Mouse (Mus musculus) midbrain, embryonic 12.5 days (tissue): ENCODE measurements around the gene Dnajc27. TPM values are rescaled to one million over a fixed set of nuclear protein-coding genes. Genes with fewer than 3 reads are reported as not detected.

Experiments used
- ATAC-seq: fragments of 200-750 bp; cut with Nextera tagmentation; 2 replicates; pipeline ENCODE4 v1.8.0; 2017; ENCODE audit warnings: low read depth, moderate TSS enrichment, moderate library complexity; ENCODE audit not compliant: low FRiP score
- H3K27ac ChIP-seq: fragments of 300-500 bp; sonication (generic); replicated peaks from 2 replicates; pipeline ENCODE4 v1.5.1; 2016; ENCODE audit warnings: mild to moderate bottlenecking
- H3K27me3 ChIP-seq: fragments of 300-500 bp; sonication (generic); 2 replicates; pipeline ENCODE4 v1.6.1; 2016; ENCODE audit warnings: mild to moderate bottlenecking
- H3K36me3 ChIP-seq: fragments of 300-500 bp; sonication (generic); 2 replicates; pipeline ENCODE4 v1.6.1; 2016
- H3K4me1 ChIP-seq: fragments of 300-500 bp; sonication (generic); 2 replicates; pipeline ENCODE4 v1.6.1; 2016
- H3K4me2 ChIP-seq: fragments of 300-500 bp; sonication (generic); replicated peaks from 2 replicates; pipeline ENCODE4 v1.6.1; 2016; ENCODE audit warnings: mild to moderate bottlenecking, moderate library complexity
- H3K4me3 ChIP-seq: fragments of 300-500 bp; sonication (generic); 2 replicates; pipeline ENCODE4 v1.5.1; 2016; ENCODE audit warnings: mild to moderate bottlenecking
- H3K9ac ChIP-seq: fragments of 300-500 bp; sonication (generic); replicated peaks from 2 replicates; pipeline ENCODE4 v1.6.1; 2016; ENCODE audit warnings: mild to moderate bottlenecking, moderate library complexity
- H3K9me3 ChIP-seq: fragments of 300-500 bp; sonication (generic); 2 replicates; pipeline ENCODE4 v1.6.1; 2016; ENCODE audit warnings: mild to moderate bottlenecking
- WGBS: fragments of 180-500 bp; shearing (Covaris S2); methylation state at CpG from one replicate; pipeline ENCODE4 v1.1.7; 2016; 5-methylcytosine and 5-hydroxymethylcytosine counted together
- polyA plus RNA-seq: library from polyadenylated mRNA; unstranded; fragments of >200 nt; fragmentation: Nextera tagmentation; extraction: Ambion mirVana; gene quantifications from 2 replicates; pipeline ENCODE4 v1.2.1, GENCODE M21; 2016

Gene Dnajc27
- 14.0 and 14.2 TPM in 2 replicates for polyA plus RNA-seq

DNA sequence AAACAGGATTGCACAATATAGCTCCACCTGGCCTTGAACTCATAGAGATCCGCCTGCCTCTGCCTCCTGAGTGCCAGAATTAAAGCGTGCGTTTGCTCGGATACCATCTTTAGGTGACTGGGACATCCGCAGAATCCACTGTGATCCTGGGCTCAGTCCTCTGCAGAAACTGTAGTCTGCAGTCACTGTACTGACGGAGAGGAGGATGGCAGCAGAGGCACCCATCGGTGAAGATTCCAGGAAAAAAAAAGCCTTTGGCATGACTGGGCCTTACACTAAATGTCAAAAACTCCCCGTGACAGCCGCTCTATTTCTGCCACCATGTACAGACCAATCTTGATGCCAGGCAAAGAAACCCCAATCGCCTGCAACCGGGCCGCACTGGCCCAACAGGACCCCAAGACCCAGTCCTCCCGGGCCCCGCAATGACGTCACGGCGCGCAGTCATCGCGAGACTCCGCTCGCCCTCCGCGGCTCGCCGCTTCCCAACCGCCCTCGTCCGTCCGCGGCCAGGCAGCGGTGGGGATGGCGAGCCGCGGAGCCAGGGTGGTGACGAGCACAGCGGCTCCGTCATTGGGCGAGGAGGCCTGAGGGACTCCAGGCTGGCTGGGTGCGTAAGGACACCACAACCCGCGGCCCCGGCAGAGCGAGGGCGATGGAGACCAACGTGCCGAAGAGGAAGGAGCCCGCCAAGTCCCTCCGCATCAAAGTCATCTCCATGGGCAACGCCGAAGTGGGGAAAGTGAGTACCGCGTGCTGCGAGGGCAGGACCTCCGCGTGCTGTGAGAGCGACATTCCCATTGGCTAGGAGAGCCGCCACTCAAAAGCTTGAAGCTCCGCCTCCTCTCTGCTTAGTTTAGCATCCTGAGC, at the start of gene Dnajc27:
Dnajc27 (plus strand) TSS at position 452 of the 870 bp plus-strand sequence.
- 5% methylated on average over 59 of the region's 59 CpGs for WGBS
- peak; percentile 98 for ATAC-seq
- Histone ChIP-seq H3K4me3 (peak within 1 kb of the TSS; percentile 61), H3K9ac (peak within 1 kb of the TSS; percentile 66), H3K36me3 (peaks cover 15% of the 10 kb centered on the region), H3K27ac (peak within 1 kb of the TSS; percentile 96), H3K4me2 (peak within 1 kb of the TSS; percentile 60), H3K9me3 (no peaks in the 10 kb centered on the region), H3K4me1 (peaks cover 15% of the 10 kb centered on the region), H3K27me3 (no peaks in the 10 kb centered on the region)

DNA sequence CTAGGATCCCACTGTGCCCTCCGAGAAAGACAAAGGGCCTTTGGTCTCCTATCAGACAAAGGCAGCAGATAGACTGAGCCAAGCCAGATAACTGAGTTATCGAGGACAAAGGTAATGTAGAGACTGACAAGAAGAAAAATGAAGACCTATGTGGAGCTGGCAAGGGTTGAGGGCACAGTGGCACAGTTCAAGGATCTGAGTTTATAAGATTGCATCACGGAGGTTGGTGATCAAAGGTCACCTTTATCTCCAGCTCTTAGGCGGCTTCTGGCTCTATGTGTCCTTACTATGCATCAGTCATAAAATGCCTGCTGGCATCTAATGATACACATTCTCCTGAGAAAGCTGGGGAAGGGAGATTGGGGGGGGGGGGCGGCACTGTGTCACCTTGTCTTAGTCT, 46.2 kb upstream of the Dnajc27 start:
- Histone ChIP-seq H3K36me3 (0 out of 2 replicates have a peak, but pooled peaks cover 3% of the 10 kb centered on the region), H3K4me2 (no peak overlapping the region), H3K27ac (no peak overlapping the region), H3K4me1 (peaks cover 16% of the 10 kb centered on the region), H3K9me3 (no peaks in the 10 kb centered on the region), H3K9ac (no peak overlapping the region), H3K4me3 (no peak overlapping the region), H3K27me3 (peaks cover 9% of the 10 kb centered on the region; the same call in 1 of the 2 replicates)
- WGBS, result 95% methylated on average over 5 of the region's 5 CpGs
- ATAC-seq, result no peak

DNA sequence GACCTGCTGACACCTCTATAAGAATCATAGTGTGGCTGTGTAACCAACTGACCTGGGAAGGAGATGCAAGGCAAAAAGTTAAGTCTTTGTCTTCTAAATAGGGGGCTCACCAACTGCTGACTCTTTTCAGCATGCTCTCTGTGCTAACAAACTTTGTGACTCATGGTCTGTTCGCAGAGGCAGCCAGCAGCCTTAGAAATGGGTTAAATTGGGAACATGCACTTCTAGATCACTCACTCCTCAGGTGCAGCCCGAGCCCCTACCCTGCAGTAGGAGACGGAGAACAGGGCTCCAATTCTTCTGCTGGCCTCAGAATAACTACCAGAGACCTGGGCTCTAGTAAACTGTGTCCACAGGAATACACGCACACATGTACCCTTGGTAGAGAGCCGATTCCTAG, 44.9 kb upstream of the Dnajc27 start:
- peak overlapping the region; percentile 81 for H3K9ac ChIP-seq
- H3K4me3 ChIP-seq, result peak overlapping the region; percentile 79
- ATAC-seq, result no peak
- WGBS, result 27% methylated on average over 5 of the region's 5 CpGs
- H3K36me3 ChIP-seq, result 0 out of 2 replicates have a peak, but pooled peaks cover 3% of the 10 kb centered on the region
- H3K4me1 ChIP-seq, result peaks cover 19% of the 10 kb centered on the region
- H3K27me3 ChIP-seq, result peaks cover 11% of the 10 kb centered on the region; the same call in 1 of the 2 replicates
- H3K9me3 ChIP-seq, result no peaks in the 10 kb centered on the region
- peak overlapping the region; percentile 67 for H3K4me2 ChIP-seq
- H3K27ac ChIP-seq, result no peak overlapping the region

DNA sequence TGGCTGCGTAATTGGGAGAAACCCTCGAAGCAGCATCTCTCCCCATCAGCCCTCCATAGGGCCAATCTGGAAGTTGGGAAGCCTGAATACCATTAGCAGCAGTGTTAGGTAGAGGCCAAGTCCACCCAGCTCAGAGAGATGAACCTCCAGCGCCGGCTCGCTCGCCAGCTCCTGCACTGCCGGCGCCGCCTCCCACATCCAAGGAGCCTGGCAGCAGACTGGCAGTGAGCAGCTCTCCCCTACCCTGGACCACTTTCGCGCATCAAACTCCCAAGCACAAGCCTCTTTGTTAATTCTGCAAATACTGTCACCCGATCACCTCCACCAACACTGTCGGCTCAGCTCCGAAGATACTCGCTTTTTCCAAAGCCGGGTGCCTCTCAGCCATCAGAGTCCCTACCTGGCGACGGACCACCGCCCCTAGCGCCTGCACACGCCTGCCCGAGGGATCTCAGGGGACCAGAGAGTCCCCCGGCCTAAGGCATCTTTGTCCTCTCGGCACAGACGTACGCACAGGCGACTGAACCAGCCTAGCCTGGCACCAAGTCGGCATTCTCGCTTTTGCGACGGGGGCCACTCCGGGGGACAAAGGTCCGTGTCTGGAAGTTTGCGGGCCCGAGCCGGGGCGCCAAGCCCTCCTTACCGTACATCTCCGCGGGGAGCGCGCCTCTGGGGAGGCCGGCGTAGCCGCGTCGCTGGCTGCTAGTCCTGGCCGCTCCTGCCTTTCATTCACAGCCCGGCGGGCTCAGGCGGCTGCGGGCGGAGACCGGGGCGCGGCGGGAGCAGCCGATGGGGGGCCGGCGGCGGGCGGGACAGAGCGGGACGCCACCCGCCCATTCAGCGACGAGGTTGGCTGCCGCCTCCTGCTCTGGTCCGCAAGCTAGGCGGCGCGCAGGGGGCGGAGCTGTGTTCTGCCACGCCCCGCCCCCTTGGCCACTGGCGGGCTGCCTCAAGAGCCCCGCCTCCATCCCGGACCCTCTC, 44.0 kb upstream of the Dnajc27 start, which contains the start of gene Efr3b:
Efr3b (minus strand) TSS at position 855 of the 981 bp plus-strand sequence.
- peaks cover 11% of the 10 kb centered on the region; the same call in 1 of the 2 replicates for H3K27me3 ChIP-seq
- peak; percentile 94 for ATAC-seq
- peak within 1 kb of the TSS; percentile 79 for H3K4me3 ChIP-seq
- no peaks in the 10 kb centered on the region for H3K9me3 ChIP-seq
- whole genome bisulfite sequencing, result 1% methylated on average over 75 of the region's 78 CpGs
- 0 out of 2 replicates have a peak, but pooled peaks cover 3% of the 10 kb centered on the region for H3K36me3 ChIP-seq
- peak within 1 kb of the TSS; percentile 81 for H3K9ac ChIP-seq
- H3K4me2 ChIP-seq, result peak within 1 kb of the TSS; percentile 67
- peak within 1 kb of the TSS; percentile 77 for H3K27ac ChIP-seq
- H3K4me1 ChIP-seq, result peaks cover 19% of the 10 kb centered on the region

DNA sequence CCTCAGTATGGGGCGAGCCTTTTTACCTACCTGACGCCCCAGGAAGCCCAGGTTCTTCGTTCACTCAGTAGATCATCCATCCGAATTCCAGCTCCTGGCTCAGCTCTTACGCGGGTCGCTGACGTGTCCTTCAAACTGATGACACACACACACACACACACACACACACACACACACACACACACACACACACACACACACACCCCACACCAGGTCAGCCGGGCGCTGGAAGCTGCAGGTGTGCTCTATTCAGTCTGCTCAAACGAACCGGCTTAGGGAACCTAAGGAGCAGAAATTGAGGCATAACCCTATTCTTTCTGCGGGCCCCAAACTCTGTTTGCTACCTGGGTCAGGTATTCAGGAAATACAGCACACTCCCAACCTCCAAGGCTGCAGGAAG, 43.3 kb upstream of the Dnajc27 start:
- peaks cover 11% of the 10 kb centered on the region; the same call in 1 of the 2 replicates for H3K27me3 ChIP-seq
- 3% methylated on average over 12 of the region's 13 CpGs for WGBS
- ATAC-seq, result no peak
- peak overlapping the region; percentile 81 for H3K9ac ChIP-seq
- 0 out of 2 replicates have a peak, but pooled peaks cover 3% of the 10 kb centered on the region for H3K36me3 ChIP-seq
- H3K4me2 ChIP-seq, result peak overlapping the region; percentile 67
- H3K4me3 ChIP-seq, result peak overlapping the region; percentile 79
- H3K27ac ChIP-seq, result no peak overlapping the region
- H3K9me3 ChIP-seq, result no peaks in the 10 kb centered on the region
- H3K4me1 ChIP-seq, result peaks cover 19% of the 10 kb centered on the region

DNA sequence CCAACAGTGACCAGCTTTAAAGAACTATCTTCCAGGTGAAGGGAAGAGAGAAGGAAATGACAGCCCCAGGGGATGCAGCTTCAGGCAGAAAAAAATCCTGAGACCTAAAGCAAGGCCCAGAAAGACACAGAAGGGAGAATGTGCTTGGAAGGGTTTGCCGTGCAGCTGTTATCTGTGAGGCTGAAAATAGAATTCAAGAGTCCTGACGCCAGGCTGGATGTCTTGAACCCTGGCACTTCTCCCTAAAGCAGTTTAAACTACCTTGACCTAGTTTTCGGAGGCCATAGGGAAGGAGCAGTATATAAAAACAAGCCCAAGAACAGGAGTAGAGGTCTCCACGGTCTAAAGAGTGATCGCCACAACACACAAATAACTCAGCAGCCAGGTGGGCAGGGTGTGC, 40.0 kb upstream of the Dnajc27 start:
- Histone ChIP-seq H3K9me3 (no peaks in the 10 kb centered on the region), H3K4me1 (peaks cover 9% of the 10 kb centered on the region), H3K4me2 (no peak overlapping the region), H3K4me3 (no peak overlapping the region), H3K36me3 (no peaks in the 10 kb centered on the region), H3K27ac (0 out of 2 replicates have a peak overlapping the region, but pooled peaks have one; percentile 12), H3K9ac (no peak overlapping the region), H3K27me3 (peaks cover 11% of the 10 kb centered on the region; the same call in 1 of the 2 replicates)
- WGBS, result 74% methylated on average over 5 of the region's 5 CpGs
- no peak for ATAC-seq

DNA sequence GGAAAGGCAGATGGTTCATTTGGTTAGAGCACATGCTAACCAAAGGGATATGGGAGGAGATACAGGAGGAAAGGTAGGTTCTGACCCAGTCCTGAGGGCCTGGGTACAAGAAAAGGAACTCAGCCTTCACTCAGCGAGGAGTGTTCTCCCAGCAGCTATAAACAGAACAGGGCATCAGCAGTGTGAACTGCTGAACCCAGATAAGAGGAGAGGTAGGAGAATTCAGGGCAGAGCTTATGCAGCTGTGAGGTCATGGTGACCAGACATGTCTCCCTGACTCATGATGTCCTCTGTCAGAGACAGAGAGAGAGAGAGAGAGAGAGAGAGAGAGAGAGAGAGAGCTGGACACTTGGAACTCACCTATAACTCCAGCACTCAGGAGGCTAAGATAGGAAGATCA, 36.4 kb upstream of the Dnajc27 start:
- WGBS, result 86% methylated on average over 1 of the region's 1 CpGs
- no peaks in the 10 kb centered on the region for H3K9me3 ChIP-seq
- no peak overlapping the region for H3K9ac ChIP-seq
- 0 out of 2 replicates have a peak, but pooled peaks cover 3% of the 10 kb centered on the region for H3K27me3 ChIP-seq
- no peak overlapping the region for H3K4me3 ChIP-seq
- no peak for ATAC-seq
- 0 out of 2 replicates have a peak, but pooled peaks cover 3% of the 10 kb centered on the region for H3K4me1 ChIP-seq
- H3K36me3 ChIP-seq, result no peaks in the 10 kb centered on the region
- no peak overlapping the region for H3K4me2 ChIP-seq
- H3K27ac ChIP-seq, result no peak overlapping the region

DNA sequence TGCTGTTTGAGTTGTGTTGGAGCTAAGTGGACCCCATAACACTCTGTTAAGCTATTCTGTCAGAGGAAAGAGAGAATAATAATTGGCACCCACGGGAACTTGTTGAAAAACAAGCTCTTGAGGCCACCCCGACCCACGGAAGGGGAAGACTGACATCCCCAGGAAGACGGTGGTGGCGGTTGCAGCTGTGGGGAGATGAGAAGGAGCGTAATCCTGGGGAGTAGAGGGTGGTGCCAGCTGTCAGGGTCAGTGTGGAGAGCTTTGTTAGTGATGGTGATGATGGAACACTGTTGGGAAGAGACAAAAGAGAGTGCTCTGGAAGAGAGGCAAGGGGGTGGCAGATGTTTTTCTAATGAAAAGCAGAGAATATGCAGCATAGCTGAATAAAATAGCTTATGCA, 34.4 kb upstream of the Dnajc27 start:
- 55% methylated on average over 6 of the region's 6 CpGs for WGBS
- no peak overlapping the region for H3K4me3 ChIP-seq
- no peak overlapping the region for H3K4me2 ChIP-seq

DNA sequence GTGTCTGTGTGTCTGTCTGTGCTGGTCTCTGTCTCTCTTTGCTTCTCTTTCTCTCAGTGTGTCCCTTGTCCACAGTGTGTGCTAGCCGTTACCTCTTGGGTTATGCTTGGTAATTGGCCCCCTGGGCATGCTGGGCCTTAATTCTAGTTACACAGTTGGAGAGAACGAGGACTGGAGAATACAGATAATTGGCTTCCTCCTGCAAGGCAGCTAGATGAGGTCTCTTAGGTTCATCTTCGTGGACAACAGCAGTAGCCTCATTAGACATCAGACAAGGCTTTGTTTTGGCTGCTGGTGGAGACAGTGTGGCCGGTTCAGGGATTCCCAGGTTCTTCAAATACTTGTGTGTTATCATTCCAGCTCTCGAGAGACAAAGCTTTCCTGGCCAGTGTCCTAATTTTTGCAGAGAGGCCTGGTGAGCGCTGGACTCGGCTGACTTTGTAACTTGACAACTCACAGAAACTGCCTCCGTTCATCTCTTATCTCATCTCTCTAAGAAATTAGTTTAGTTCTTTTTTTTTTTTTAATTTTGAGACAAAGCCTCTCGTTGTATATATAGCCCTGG, 31.4 kb upstream of the Dnajc27 start:
- 65% methylated on average over 9 of the region's 9 CpGs for WGBS
- H3K27ac ChIP-seq, result no peak overlapping the region
- H3K9ac ChIP-seq, result no peak overlapping the region
- H3K4me3 ChIP-seq, result no peak overlapping the region
- no peak for ATAC-seq
- H3K4me1 ChIP-seq, result no peaks in the 10 kb centered on the region
- H3K27me3 ChIP-seq, result no peaks in the 10 kb centered on the region
- no peaks in the 10 kb centered on the region for H3K36me3 ChIP-seq
- no peaks in the 10 kb centered on the region for H3K9me3 ChIP-seq
- no peak overlapping the region for H3K4me2 ChIP-seq

More for the DNA sequence above, 34.4 kb upstream of the Dnajc27 start:
- Histone ChIP-seq H3K9ac (no peak overlapping the region), H3K9me3 (no peaks in the 10 kb centered on the region), H3K36me3 (no peaks in the 10 kb centered on the region), H3K4me1 (no peaks in the 10 kb centered on the region), H3K27ac (no peak overlapping the region), H3K27me3 (no peaks in the 10 kb centered on the region)
- no peak for ATAC-seq

DNA sequence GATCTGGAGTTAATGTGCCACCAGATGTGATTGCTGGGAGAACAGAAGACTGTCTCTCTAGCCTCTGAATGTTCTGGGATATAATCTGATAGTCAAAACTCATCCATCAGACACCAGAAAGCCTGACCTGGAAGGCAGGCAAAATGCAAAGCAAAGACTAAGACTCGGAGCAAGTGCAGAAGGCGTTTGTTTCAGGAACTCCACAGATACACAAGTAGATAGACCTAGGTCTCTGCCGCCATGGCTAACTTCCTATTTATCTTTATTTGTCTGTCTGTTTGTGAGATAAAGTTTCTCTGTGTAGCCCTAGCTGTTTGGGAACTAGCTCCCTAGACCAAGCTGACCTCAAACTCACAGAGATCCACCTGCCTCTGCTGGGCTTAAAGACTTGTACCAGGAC, 28.7 kb upstream of the Dnajc27 start:
- Histone ChIP-seq H3K9ac (no peak overlapping the region), H3K4me2 (no peak overlapping the region), H3K27ac (no peak overlapping the region), H3K36me3 (no peaks in the 10 kb centered on the region), H3K27me3 (no peaks in the 10 kb centered on the region), H3K9me3 (no peaks in the 10 kb centered on the region), H3K4me1 (no peaks in the 10 kb centered on the region), H3K4me3 (no peak overlapping the region)
- 91% methylated on average over 3 of the region's 3 CpGs for WGBS
- no peak for ATAC-seq

DNA sequence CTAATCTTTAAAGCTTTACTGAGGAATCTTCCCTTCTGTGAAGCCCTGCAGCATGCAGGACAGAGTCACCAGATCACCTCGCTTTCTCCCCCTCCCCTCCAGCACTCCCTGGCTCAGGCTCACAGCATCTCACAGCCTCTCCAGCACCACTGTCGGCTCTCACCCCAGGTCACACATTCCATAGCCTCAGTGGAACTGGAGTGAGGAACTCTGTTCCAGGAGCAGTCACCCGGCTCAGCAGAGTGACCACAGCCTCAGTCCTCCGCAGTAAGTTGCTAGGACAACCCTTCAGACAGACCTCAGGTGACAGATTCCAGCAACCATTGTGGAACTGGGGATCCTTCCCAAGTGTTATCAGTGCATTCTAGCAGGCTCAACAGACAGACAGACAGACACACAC, 27.5 kb upstream of the Dnajc27 start:
- no peak overlapping the region for H3K27ac ChIP-seq
- H3K4me1 ChIP-seq, result no peaks in the 10 kb centered on the region
- H3K4me2 ChIP-seq, result no peak overlapping the region
- ATAC-seq, result no peak
- H3K27me3 ChIP-seq, result no peaks in the 10 kb centered on the region
- 44% methylated on average over 4 of the region's 4 CpGs for WGBS
- H3K36me3 ChIP-seq, result no peaks in the 10 kb centered on the region
- H3K9me3 ChIP-seq, result no peaks in the 10 kb centered on the region
- H3K9ac ChIP-seq, result no peak overlapping the region
- H3K4me3 ChIP-seq, result no peak overlapping the region
